Mouse (Mus musculus) myocyte (in vitro differentiated cells): ENCODE results near the gene Hs6st2.

ENCODE experiments used
- CEBPB ChIP-seq: IDR thresholded peaks from 2 replicates; pipeline ENCODE4 v1.6.1; 2011; ENCODE audit warnings: mild to moderate bottlenecking, moderate library complexity; ENCODE audit not compliant: poor library complexity, insufficient read depth, severe bottlenecking
- MAX ChIP-seq: IDR thresholded peaks from one replicate; pipeline ENCODE4 v1.6.1; 2011; ENCODE audit warnings: low read depth, mild to moderate bottlenecking, control low read depth
- MYOD1 ChIP-seq, 3 experiments: IDR thresholded peaks; one replicate each; pipeline ENCODE4 v1.6.1; 2011; ENCODE audit warnings: control low read depth in 2 of 3, low read depth in 2 of 3, mild to moderate bottlenecking in 2 of 3, moderate library complexity in 1 of 3; ENCODE audit not compliant: insufficient read length in 2 of 3, control insufficient read depth in 1 of 3
- POLR2A ChIP-seq: IDR thresholded peaks from one replicate; pipeline ENCODE4 v1.6.1; 2011; ENCODE audit warnings: low read depth, mild to moderate bottlenecking, control low read depth, moderate library complexity; ENCODE audit not compliant: insufficient read length
- POLR2AphosphoS2 ChIP-seq: IDR thresholded peaks from one replicate; pipeline ENCODE4 v1.6.1; 2011; ENCODE audit warnings: low read depth, control low read depth; ENCODE audit not compliant: insufficient read length
- TCF12 ChIP-seq: IDR thresholded peaks from one replicate; pipeline ENCODE4 v1.6.1; 2011; ENCODE audit warnings: mild to moderate bottlenecking, control low read depth; ENCODE audit not compliant: poor library complexity, insufficient read depth, severe bottlenecking
- TCF3 ChIP-seq: IDR thresholded peaks from one replicate; pipeline ENCODE4 v1.6.1; 2011; ENCODE audit warnings: low read depth, control low read depth; ENCODE audit not compliant: insufficient read length

DNA sequence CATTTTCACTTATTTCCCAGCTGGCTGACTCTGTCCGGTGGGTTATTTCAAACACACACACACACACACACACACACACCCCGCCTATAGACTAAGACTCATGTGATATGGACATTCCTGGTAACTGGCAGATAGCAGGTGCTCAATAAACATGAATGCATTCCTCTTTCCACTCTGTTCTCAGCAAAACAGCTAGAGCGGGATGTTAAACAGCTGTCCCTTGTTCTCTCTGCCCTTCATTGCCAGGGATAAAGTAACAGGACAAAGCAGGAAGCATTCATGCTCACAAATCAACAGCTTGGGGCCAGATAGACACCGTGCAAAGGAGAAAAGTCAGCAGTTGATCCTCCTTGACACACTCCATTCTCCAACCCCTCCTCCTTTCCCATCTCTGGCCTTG is 17.4 kb upstream of the Hs6st2 start:
- TF ChIP-seq POLR2AphosphoS2 = no peak
- TF ChIP-seq MAX = no peak
- TF ChIP-seq POLR2A = no peak
- TF ChIP-seq TCF12 = no peak
- TF ChIP-seq CEBPB = no peak
- TF ChIP-seq MYOD1 (IDR thresholded peaks at IDR 0.05; ENCODE audit: control insufficient read depth in 1 of 3, insufficient read length in 2 of 3, low read depth in 2 of 3) = no peak
- TF ChIP-seq TCF3 = no peak
